Mouse (Mus musculus) A20 (cell line): ENCODE measurements around the gene 1700025C18Rik.

Experiments
- DNase-seq: peaks from one replicate; pipeline ENCODE4 v3.0.0-alpha.2; 2011; ENCODE audit warnings: low read depth, low spot score

The 1700025C18Rik gene

GRCm38 (mm10) chr2:165078045-165078444, 12.5 kb downstream of the 1700025C18Rik start:
- DNase-seq = no peak

DNA sequence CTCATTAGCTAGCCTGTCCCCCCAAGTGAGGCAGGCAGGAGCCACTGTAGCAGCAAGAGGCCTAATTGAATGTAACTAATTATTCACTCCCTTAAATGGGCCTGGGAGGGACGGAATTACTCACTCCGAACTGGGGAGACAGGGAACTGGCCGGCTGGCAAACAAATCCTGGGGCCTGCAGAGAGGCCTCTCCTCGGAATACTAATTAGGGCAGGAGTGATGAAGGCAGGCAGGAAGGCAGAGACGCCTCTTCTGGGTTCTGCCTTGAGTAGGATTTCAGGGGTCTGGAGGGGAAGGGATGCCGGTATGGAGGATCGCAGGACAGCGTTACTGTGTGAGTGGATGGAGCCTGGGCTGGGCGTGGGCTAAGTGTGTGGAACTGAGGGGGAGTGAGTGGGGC, 13.5 kb downstream of the 1700025C18Rik start:
- DNase-seq = no peak

DNA sequence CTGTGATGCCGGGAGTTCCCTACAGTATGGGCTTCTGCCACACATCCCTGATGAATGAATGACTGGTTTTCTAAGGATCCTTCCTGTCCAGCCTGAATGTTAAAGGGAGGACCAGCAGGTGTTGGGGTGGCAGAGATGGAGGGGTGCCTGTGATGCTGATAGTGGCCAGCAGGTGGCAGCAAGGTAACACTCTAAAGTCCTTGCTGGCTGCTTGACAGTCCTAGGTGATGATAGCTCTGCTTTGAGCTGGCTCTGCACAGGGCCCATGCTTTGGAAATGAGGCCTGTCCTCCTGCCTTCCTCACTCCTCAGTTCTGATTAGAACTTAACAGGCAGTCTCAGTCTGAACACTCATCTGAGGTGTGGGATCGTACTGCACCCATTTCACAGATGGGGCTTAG, 15.6 kb downstream of the 1700025C18Rik start:
- peak; percentile 79 for DNase-seq

DNA sequence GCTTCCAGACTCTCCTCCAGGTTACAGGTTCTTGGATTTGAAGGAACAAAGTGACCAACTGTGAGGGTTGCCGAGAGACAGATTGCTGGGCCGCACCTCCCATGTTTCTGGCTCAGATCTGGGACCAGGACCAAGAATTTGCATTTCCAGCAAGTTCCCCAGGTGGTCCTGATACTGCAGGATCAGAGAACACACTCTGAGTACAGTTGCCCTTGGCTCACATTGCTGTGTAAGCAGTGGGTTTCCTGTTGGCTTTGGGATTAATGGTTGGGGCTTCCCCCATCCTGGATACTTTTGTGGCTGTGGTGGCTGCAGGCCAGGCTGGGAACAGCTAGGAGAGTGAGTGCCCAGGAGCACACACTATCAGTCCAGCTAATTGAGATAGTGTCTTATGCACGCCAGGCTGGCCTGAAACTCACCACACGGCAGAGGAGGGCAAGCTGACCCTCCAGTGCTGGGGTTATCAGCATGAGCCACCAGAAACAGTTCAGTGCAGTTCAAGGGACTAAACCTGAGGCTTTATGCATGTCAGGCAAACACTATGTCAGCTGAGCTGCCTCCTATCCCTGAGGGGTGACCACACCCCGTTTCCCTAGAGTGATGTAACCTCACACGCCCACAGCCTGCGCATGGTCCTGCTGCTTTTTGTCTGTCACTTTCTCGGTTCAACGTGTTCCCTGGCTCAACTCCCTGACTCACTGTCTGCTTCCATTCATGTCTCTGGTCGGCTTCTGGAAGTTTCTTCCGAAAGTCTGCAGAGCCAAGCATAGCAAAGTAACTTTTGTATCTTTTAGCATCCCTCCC, 16.3 kb downstream of the 1700025C18Rik start:
- no peak for DNase-seq

DNA sequence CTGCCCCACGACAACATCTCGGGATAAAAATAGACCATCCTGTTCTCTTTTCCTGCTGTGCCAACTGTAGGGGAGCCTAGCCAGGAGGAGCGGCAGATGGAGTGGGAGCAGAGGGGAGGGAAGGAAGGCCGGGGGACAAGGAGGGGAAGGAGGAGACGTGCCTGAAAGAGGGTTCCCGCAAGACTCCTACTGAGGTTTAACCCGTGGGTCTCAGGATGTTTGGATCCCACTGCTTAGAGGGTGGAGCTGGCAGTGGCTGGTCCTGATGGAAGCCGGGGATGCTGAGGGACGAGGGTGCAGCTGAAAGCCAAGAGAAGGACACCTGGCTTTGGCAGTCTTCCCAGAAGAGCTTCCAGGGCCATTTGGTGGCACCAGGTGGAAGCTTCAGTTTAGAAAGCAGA, 17.2 kb downstream of the 1700025C18Rik start:
- DNase-seq = no peak

DNA sequence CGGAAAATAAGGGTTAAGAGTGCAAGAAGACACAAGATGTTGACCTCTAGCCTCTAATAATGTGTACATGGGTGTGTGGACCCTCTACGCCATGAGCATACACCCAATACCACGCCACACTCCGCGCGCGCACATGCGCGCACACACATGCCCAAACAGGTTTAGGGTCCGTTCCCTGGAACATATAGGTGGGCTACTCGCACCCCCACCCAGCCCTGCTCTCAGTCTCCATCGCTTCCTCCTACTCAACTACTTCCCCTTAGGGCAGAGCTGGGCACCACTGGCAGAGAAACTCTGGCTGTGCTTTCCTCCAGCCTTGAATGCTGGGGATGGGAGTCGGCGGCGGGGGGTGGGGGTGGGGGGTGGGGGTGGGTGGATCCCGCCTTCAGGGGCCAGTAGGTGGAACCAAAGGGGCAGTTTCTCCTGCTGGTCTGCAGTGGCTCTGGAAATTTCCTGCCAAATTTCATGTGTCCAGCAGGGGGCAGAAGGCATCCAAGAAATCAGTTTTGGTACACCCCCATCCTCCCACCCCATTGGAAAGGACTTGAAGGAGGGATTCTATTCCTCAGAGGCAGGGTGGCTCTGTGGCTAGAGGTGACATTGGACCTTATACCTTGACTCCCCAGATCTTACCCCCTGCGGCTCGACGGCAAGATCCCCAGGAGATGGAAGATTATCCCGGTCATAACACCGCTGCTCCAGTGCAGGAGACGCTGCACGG, 20.3 kb downstream of the 1700025C18Rik start:
- DNase-seq = peak; percentile 51

GRCm38 (mm10) chr2:165068806-165069205, 21.7 kb downstream of the 1700025C18Rik start:
- DNase-seq = no peak

DNA sequence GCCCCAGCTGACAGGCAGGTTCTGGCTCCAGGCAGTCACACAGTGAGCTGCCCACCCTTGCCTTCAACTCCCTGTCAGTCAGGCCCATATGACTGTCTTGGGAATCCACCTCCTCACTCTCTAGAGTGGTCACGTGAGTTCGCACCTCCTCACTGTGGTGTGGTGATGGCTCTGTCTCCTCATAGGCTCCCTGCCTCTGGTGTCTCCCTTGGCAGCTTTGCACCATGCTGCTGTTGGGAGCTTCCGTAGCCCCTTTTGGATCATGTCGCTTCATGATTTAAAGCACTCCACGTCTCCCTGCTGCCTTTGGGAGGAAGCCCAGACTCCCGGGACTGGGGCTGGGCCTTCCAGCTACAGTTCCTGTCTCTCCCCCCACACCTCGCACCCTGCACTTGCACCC, 26.1 kb downstream of the 1700025C18Rik start:
- DNase-seq = no peak

DNA sequence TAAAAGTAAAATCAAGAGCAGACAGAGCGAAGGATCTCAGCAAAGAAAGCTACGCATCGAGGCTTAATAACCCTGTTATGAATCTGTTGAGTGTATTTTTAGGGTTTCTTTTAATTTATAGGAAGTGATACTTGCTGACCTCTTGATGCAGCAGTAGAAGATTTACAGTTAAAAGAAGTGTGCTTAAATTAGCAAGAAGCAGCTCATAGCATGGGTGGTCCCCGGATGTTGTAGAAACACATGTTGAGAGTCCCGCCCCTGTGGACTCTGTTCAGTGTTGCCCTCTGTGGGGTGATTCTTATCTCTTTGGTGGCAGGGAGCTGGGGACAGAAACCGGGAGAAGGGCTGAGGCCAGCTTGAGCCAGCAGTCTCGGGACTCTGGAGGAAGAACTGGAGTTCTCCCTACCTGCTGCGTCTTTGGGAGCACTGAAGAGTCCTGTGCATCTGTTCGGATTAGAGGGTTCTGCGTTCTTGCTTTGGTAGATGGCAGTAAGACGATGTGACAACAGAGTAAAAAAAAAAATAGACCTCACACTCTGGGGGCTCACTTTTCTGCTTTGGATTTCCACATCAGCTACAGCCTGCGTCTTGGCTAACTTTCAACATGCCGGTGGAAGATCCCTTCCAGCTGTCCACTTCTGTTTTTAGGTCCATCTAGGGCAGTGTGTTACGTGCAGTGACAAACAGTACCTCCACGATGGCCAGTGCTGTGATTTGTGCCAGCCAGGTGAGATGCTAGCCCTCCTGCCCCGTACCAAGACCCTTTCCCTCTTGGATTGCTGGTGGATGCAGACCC, 28.7 kb downstream of the 1700025C18Rik start:
- DNase-seq = peak; percentile 84

- no peak for DNase-seq
These were observed 30.6 kb downstream of the 1700025C18Rik start for GRCm38 (mm10) chr2:165059961-165060360.

DNA sequence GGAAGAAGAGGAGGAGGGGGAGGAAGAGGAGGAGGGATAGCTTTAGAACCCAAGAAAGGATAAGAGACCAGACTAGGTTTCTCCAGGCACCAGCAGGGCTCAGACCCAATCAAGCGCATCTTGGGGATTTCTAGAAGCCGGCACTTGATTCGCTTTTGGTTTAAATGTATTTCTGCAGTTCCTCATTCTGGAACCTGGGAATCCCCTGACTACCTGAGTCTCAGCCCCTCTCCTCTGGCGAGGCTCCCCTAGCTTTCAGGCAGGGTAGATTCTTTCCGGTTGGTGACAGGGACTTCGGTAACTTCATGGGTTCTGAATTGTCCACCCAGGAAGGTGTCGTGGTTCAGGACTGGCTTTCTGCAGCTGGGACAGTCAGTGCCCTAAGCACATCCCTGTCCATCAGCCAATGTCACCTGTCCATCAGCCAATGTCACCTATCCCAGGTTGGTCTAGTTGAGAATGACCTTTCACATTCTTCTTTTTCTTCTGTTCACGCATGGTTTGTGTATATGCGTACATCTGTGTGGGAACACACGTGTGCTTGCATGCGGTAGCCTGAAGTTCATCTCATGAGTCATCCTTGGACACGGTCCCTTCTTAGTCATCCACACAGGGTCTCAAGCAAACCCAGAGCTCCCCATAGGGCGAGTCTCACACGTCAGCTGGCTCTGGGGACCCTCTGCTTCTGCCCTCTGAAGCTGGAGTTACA, 34.0 kb downstream of the 1700025C18Rik start:
- DNase-seq = peak; percentile 91

DNA sequence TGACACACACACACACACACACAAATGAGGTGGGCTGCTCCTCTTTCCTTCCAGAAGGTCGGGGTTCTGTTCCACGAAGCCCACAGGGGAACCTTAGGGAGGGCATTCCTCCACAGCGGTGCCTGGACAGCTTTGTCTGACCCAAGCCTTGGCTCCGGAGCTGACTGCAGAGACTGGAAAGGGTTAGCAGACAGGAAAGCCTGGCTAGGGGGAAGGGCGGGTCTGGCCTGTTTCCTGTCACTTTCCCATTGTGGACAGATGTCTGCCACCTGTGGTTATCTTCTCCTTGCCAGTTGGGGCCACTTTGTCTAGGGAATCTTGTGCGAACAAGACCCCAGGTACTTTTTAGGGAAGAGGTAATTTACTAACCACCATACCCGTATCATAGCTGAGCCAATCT, 34.6 kb downstream of the 1700025C18Rik start:
- peak; percentile 74 for DNase-seq

DNA sequence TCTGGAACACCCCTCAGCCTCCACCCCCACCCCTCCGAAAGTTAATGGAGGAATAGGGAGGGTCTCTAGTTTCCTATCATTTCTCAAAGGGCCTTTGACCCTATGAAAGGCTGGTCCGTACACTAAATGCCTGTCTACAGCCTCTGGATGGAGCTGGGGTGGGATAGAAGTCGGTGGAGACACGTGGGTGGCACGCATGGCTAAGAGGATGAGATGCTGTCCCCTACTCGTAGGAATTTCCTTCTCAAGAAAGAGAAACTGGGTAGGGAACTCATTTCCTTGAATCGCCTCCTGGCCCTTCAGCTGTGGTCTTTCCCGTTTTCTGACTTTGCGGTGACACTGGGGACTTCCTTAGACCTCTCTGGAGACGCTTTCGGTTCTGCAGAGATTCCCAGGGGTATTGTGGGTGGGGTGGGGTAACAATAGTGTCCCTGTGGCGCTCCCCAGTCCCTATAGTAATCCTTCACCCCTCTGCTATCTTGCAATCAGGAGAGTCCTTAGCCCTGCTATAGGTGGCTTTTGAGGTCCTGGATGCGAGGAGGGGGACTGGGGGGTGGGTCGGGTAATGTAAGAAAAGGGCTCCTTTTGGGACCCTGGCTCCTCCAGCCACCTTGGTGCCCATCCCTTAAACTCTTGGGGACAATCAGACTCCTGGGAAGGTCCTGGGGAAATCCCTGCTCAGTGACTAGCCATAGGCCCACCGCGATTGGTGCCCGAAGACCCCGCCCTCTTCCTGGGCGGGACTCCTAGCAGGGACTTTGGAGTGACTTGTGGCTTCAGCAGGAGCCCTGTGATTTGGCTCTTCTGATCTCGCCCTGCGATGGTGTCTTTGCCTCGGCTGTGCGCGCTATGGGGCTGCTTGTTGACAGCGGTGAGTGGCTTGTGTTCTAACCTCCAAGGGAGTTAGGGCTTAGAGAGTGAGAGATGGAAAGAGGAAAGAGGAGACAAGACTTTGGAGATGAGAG, 35.4 kb downstream of the 1700025C18Rik start, which contains the start of gene Cd40:
Gene Cd40, plus strand, starts transcription at position 740 of the 965 bp plus-strand sequence.
- DNase-seq = peak; percentile 92

- no peak for DNase-seq
These were observed 39.0 kb downstream of the 1700025C18Rik start for GRCm38 (mm10) chr2:165051566-165051965.

GRCm38 (mm10) chr2:165050826-165051548, 39.6 kb downstream of the 1700025C18Rik start:
- no peak for DNase-seq

DNA sequence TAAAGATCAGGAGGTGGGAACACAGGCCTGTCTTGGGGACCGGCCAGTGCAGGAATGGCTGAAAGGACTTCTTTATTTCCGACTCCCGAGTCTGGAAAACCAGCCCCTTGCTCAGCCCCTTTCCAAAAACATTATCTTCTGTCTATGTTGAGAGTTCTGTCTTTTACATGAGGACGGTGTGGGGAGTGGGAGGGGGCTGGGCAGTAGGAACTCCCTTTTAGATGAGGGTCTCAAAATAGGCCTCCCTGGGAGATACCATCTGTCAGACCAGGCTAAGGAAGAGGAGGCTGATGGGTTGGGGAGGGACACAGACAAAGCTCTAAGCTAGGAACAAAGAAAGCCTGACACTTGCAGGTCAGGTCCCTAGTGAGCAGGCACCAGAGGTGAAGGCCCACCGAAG, 41.5 kb downstream of the 1700025C18Rik start:
- no peak for DNase-seq

DNA sequence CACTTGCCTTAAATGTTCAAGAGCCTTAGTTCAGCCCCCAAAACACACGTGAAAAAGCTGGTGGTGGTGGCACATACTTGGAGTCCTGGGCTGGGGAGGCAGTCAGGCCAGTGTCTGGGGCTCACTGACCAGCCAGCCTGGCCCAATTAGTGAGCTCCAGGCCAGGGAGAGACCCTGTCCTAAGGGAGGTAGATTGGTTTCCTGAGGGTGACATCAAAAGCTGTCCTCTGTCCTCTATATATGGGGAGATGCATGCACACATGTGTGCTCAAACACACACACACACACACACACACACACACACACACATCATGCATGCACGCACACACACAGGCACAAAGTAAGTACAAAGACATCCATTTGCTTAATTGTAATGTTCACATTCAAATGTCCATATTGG, 46.8 kb downstream of the 1700025C18Rik start:
- no peak for DNase-seq

- DNase-seq = no peak
These were observed 47.4 kb downstream of the 1700025C18Rik start for GRCm38 (mm10) chr2:165043090-165043636.

- DNase-seq = no peak
These were observed 48.4 kb downstream of the 1700025C18Rik start for GRCm38 (mm10) chr2:165042126-165042525.
